Mouse (Mus musculus) neutrophil, adult 5-6 weeks (primary cell): ENCODE measurements around the gene Tubg2. TPM values are rescaled to one million over a fixed set of nuclear protein-coding genes. Genes with fewer than 3 reads are reported as not detected.
"Not testable (repeated sequence)": the region's sequence is repeated elsewhere in the genome, so short reads cannot be mapped to it uniquely, and the experiment has no call there.

ENCODE experiments used
- ATAC-seq: fragments of 151-379, 151-347 bp; 2 replicates; pipeline ENCODE4 v1.8.0; 2017; ENCODE audit warnings: mild to moderate bottlenecking, moderate TSS enrichment; ENCODE audit not compliant: insufficient number of reproducible peaks, poor library complexity, low FRiP score, severe bottlenecking; ENCODE audit errors: extremely low read depth
- total RNA-seq: library from RNA; stranded (forward); fragments of 200-1000 nt; gene quantifications from 2 replicates; pipeline ENCODE4 v1.2.3, GENCODE M21; 2017

Tubg2 gene
- total RNA-seq, 1 experiment from 2014 or later, result 0.35 TPM

GRCm38 (mm10) chr11:101134217-101134865 is 21.4 kb upstream of the Tubg2 start:
- ATAC-seq, result no peak

GRCm38 (mm10) chr11:101137000-101137399 is 18.7 kb upstream of the Tubg2 start:
- no peak for ATAC-seq

- no peak for ATAC-seq
Measured at GRCm38 (mm10) chr11:101138536-101139181, 17.0 kb upstream of the Tubg2 start.

GRCm38 (mm10) chr11:101140164-101140819 is 15.4 kb upstream of the Tubg2 start:
- no peak for ATAC-seq

GRCm38 (mm10) chr11:101141088-101141487 is 14.6 kb upstream of the Tubg2 start:
- no peak for ATAC-seq

GRCm38 (mm10) chr11:101142215-101142967 is 13.3 kb upstream of the Tubg2 start:
- no peak for ATAC-seq

- ATAC-seq, result peak; percentile 58
Measured at GRCm38 (mm10) chr11:101143338-101144225, 12.1 kb upstream of the Tubg2 start.

- ATAC-seq, result no peak
Measured at GRCm38 (mm10) chr11:101146377-101146776, 9.3 kb upstream of the Tubg2 start.

GRCm38 (mm10) chr11:101148751-101149150 is 7.0 kb upstream of the Tubg2 start:
- ATAC-seq, result no peak

- ATAC-seq, result no peak
Measured at GRCm38 (mm10) chr11:101149178-101150105, 6.3 kb upstream of the Tubg2 start.

GRCm38 (mm10) chr11:101151063-101151462 is 4.6 kb upstream of the Tubg2 start:
- ATAC-seq, result no peak

- no peak for ATAC-seq
Measured at GRCm38 (mm10) chr11:101152825-101153224, 2.9 kb upstream of the Tubg2 start.

GRCm38 (mm10) chr11:101154648-101155047 is 1.1 kb upstream of the Tubg2 start:
- no peak for ATAC-seq

GRCm38 (mm10) chr11:101155151-101155550 is 556 bp upstream of the Tubg2 start:
- no peak for ATAC-seq

GRCm38 (mm10) chr11:101160151-101160550 is 4.4 kb downstream of the Tubg2 start:
- not testable (repeated sequence) for ATAC-seq

GRCm38 (mm10) chr11:101160981-101161505 is 5.3 kb downstream of the Tubg2 start:
- ATAC-seq, result not testable (repeated sequence)

- ATAC-seq, result no peak
Measured at GRCm38 (mm10) chr11:101161551-101161950, 5.8 kb downstream of the Tubg2 start.
